Mouse (Mus musculus) cerebellum, adult (tissue): Measurements from ENCODE around the gene Ackr1.

Source experiments
- ATAC-seq: cut with Nextera tagmentation; 2 replicates; pipeline ENCODE4 v1.9.2; 2017; ENCODE audit warnings: mild to moderate bottlenecking, moderate library complexity, mixed read lengths; ENCODE audit not compliant: insufficient number of reproducible peaks, low FRiP score, low TSS enrichment

Ackr1 gene

GRCm38 (mm10) chr1:173349946-173350345 is 16.4 kb upstream of the Ackr1 start:
- no peak for ATAC-seq

GRCm38 (mm10) chr1:173349192-173349591 is 15.6 kb upstream of the Ackr1 start:
- ATAC-seq, result no peak

- no peak for ATAC-seq
These were observed 15.0 kb upstream of the Ackr1 start for GRCm38 (mm10) chr1:173348527-173348926.

- ATAC-seq, result no peak
These were observed 11.6 kb upstream of the Ackr1 start for GRCm38 (mm10) chr1:173345112-173345511.

GRCm38 (mm10) chr1:173343934-173344333 is 10.4 kb upstream of the Ackr1 start:
- no peak for ATAC-seq

GRCm38 (mm10) chr1:173342425-173342824 is 8.9 kb upstream of the Ackr1 start:
- no peak for ATAC-seq

GRCm38 (mm10) chr1:173339543-173339942 is 6.0 kb upstream of the Ackr1 start:
- ATAC-seq, result peak; percentile 81

- ATAC-seq, result no peak
These were observed 3.5 kb upstream of the Ackr1 start for GRCm38 (mm10) chr1:173337008-173337407.

- no peak for ATAC-seq
These were observed 2.4 kb upstream of the Ackr1 start for GRCm38 (mm10) chr1:173335903-173336302.

- peak; percentile 27; the same call in 1 of the 2 replicates for ATAC-seq
These were observed 1.1 kb downstream of the Ackr1 start for GRCm38 (mm10) chr1:173332418-173332817.

GRCm38 (mm10) chr1:173329743-173330142 is 3.8 kb downstream of the Ackr1 start:
- ATAC-seq, result no peak

- ATAC-seq, result no peak
These were observed 4.4 kb downstream of the Ackr1 start for GRCm38 (mm10) chr1:173329185-173329584.

GRCm38 (mm10) chr1:173328446-173328845 is 5.1 kb downstream of the Ackr1 start:
- no peak for ATAC-seq

GRCm38 (mm10) chr1:173326552-173326951 is 7.0 kb downstream of the Ackr1 start:
- no peak for ATAC-seq

- ATAC-seq, result no peak
These were observed 8.2 kb downstream of the Ackr1 start for GRCm38 (mm10) chr1:173325395-173325794.

GRCm38 (mm10) chr1:173324961-173325360 is 8.6 kb downstream of the Ackr1 start:
- no peak for ATAC-seq

- ATAC-seq, result no peak
These were observed 9.5 kb downstream of the Ackr1 start for GRCm38 (mm10) chr1:173323839-173324585.

- ATAC-seq, result no peak
These were observed 11.3 kb downstream of the Ackr1 start for GRCm38 (mm10) chr1:173322249-173322627.

GRCm38 (mm10) chr1:173321593-173322248 is 11.8 kb downstream of the Ackr1 start:
- ATAC-seq, result no peak

- no peak for ATAC-seq
These were observed 15.5 kb downstream of the Ackr1 start for GRCm38 (mm10) chr1:173317925-173318477.

GRCm38 (mm10) chr1:173315725-173316124 is 17.8 kb downstream of the Ackr1 start:
- no peak for ATAC-seq
